Mouse (Mus musculus) cerebellum, adult 2 months (tissue): ENCODE measurements around the gene Crkl.

ENCODE experiments used
- CTCF ChIP-seq: fragments of 200-500 bp; IDR thresholded peaks from 2 replicates; pipeline ENCODE4 v1.5.1; 2011; ENCODE audit warnings: low read depth, mild to moderate bottlenecking, control low read depth, low read length, moderate library complexity, borderline replicate concordance; ENCODE audit not compliant: insufficient read depth
- POLR2A ChIP-seq: fragments of 200-500 bp; IDR thresholded peaks from 2 replicates; pipeline ENCODE4 v1.6.1; 2011; ENCODE audit warnings: low read length, control low read depth, borderline replicate concordance; ENCODE audit not compliant: insufficient read depth

DNA sequence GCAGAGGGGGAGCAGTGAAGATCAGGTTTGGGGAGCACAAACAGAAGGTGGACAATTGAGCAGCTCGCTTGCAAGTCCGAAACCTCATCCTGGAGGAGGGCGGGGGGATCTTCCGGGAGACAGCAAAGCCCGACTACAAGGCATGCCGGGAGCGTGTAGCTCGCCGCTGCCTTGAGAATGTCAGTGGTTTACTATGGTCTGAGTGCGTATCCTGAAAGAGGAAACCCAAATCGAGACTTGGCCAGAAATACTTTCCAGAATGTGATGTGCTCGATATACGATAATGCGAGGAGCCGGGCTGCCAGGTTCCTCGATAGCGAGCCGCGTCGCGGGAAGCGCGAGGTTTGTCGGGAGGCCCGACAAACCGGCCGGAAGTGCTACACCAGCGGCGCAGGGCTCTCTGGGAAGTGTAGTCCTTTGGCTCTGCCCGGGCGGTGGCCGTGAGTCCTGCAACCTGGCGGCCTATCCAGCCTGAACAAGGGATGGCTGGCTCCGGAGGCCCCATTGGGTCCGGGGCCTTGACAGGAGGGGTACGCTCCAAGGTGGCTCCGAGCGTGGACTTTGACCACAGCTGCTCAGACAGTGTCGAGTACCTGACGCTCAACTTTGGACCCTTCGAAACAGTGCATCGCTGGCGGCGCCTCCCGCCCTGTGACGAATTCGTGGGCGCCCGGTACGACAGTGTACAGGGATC lies 56.9 kb downstream of the Crkl start, which contains the start of gene Lztr1:
- TF ChIP-seq CTCF (no peak; the same call in 1 of the 2 replicates), POLR2A (peak; percentile 73; the same call in 1 of the 2 replicates)
